Mouse (Mus musculus) bone marrow macrophage, adult 2 months (primary cell): ENCODE measurements around the gene Glp1r. TPM values are rescaled to one million over a fixed set of nuclear protein-coding genes. Genes with fewer than 3 reads are reported as not detected.

ENCODE experiments used
- H3K27ac ChIP-seq: 2 replicates; pipeline ENCODE4 v1.5.1; 2012; ENCODE audit warnings: low read depth, low read length; ENCODE audit not compliant: insufficient read depth
- H3K4me1 ChIP-seq: 2 replicates; pipeline ENCODE4 v1.6.1; 2012; ENCODE audit warnings: low read length; ENCODE audit not compliant: control insufficient read depth, insufficient read depth
- H3K4me3 ChIP-seq: 2 replicates; pipeline ENCODE4 v1.5.1; 2012; ENCODE audit warnings: mild to moderate bottlenecking, low read length, moderate library complexity; ENCODE audit not compliant: insufficient read depth
- CTCF ChIP-seq: IDR thresholded peaks from 2 replicates; pipeline ENCODE4 v1.5.1; 2012; ENCODE audit warnings: low read depth, mild to moderate bottlenecking, low read length, moderate library complexity
- POLR2A ChIP-seq: IDR thresholded peaks from 2 replicates; pipeline ENCODE4 v1.6.1; 2012; ENCODE audit warnings: mild to moderate bottlenecking, low read depth, low read length, borderline replicate concordance
- polyA plus RNA-seq: library from polyadenylated mRNA; stranded (reverse); fragments of >200 nt; gene quantifications from 2 replicates; pipeline ENCODE4 v1.2.4, GENCODE M21; 2012; ENCODE audit not compliant: missing spikeins, insufficient read depth, insufficient read length

Gene Glp1r
- polyA plus RNA-seq, 1 experiment, result not detected

GRCm38 (mm10) chr17:30877456-30877855 lies 24.2 kb upstream of the Glp1r start:
- Histone ChIP-seq H3K27ac (no peak overlapping the region), H3K4me1 (no peaks in the 10 kb centered on the region), H3K4me3 (no peak overlapping the region)
- no peak for TF ChIP-seq POLR2A
- no peak for TF ChIP-seq CTCF

DNA sequence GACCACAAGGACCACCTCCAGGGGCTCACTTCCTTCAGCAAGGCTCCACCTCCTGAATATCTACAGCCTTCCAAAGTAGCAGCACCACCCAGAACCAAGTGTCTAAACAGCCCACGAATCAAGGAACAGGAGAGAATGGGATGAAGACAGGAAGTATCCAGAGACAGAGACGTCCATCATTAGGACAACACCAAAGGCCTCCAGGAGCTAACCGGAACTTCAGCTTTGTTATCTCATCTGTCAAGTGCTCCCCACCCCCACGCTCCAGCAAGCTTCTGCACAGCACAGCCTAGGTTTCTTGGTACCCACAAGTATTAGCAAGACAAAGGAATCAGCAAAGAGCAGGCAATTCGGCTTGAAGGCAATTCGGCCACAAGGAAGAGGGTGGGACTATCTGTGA lies 23.0 kb upstream of the Glp1r start:
- no peak overlapping the region for H3K27ac ChIP-seq
- H3K4me3 ChIP-seq, result no peak overlapping the region
- TF ChIP-seq POLR2A, result no peak
- TF ChIP-seq CTCF, result no peak
- no peaks in the 10 kb centered on the region for H3K4me1 ChIP-seq

GRCm38 (mm10) chr17:30880391-30880790 lies 21.2 kb upstream of the Glp1r start:
- H3K27ac ChIP-seq, result no peak overlapping the region
- no peaks in the 10 kb centered on the region for H3K4me1 ChIP-seq
- H3K4me3 ChIP-seq, result no peak overlapping the region
- no peak for TF ChIP-seq POLR2A
- no peak for TF ChIP-seq CTCF

DNA sequence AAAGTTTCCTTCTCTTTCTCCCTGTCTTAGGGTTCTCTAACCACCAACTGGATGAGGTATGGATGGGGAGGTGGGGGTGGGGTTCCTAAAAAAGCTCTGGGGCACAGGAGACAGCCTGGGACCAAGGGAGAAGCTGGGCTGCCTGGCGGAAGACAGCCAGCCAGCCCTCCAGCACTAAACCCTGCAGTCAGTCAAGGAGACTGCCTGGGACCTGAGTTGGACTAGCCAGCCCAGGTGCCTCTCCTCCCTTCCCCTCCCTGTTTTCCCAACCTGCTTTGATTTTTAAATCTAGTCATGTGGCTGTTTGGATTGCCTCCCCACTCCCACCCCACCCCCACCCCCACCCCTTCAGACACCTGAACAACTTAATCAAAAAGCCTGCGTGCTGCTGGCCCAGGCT lies 20.6 kb upstream of the Glp1r start:
- no peak overlapping the region for H3K27ac ChIP-seq
- TF ChIP-seq CTCF (no peak), POLR2A (no peak)
- H3K4me3 ChIP-seq, result no peak overlapping the region
- no peaks in the 10 kb centered on the region for H3K4me1 ChIP-seq

DNA sequence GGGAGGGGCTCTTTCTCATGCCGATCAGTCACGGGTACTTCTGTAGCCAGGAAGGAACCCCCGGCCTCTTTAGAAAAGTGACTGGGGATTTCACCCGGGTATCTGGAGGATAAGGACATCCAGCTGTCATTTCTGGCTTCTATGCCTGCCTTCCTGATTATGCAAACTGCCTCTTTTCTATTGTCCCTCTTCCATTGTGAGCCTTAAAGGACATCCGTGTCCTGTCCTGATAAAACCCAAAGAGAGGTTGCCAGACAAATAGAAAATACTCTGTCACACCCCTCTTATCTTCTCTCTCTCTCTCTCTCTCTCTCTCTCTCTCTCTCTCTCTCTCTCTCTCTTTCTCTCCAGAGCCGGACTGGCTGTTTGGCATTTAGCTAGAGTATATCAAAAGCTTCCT lies 19.4 kb upstream of the Glp1r start:
- Histone ChIP-seq H3K4me1 (no peaks in the 10 kb centered on the region), H3K4me3 (no peak overlapping the region), H3K27ac (no peak overlapping the region)
- TF ChIP-seq CTCF, result no peak
- TF ChIP-seq POLR2A, result no peak

DNA sequence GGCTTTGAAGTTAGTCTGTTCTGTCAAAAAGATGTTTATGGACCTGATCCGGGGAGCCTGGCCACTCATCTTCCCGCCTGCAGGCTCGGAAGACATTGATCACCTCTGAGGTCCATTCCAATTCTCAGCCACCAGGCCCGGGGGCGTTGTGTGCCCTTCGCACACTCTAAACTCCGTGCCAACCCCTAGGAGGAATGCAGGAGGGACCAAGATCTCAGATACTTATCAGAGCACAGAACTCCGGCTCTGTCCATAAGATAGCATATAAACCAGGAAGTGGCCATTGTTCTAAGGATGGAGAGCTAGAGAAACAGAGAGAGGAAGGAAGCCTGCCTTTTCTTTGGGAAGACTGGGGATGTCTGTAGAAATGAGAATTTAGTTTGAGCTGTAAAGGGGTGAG lies 18.1 kb upstream of the Glp1r start:
- no peak for TF ChIP-seq POLR2A
- no peak for TF ChIP-seq CTCF
- Histone ChIP-seq H3K4me3 (no peak overlapping the region), H3K4me1 (no peaks in the 10 kb centered on the region), H3K27ac (no peak overlapping the region)

GRCm38 (mm10) chr17:30892086-30892485 lies 9.5 kb upstream of the Glp1r start:
- TF ChIP-seq CTCF (no peak), POLR2A (no peak)
- no peak overlapping the region for H3K4me3 ChIP-seq

GRCm38 (mm10) chr17:30892730-30893129 lies 8.9 kb upstream of the Glp1r start:
- no peaks in the 10 kb centered on the region for H3K4me1 ChIP-seq
- no peak overlapping the region for H3K27ac ChIP-seq
- TF ChIP-seq POLR2A, result no peak
- TF ChIP-seq CTCF, result no peak
- no peak overlapping the region for H3K4me3 ChIP-seq

More at GRCm38 (mm10) chr17:30892086-30892485, 9.5 kb upstream of the Glp1r start:
- no peaks in the 10 kb centered on the region for H3K4me1 ChIP-seq
- no peak overlapping the region for H3K27ac ChIP-seq

DNA sequence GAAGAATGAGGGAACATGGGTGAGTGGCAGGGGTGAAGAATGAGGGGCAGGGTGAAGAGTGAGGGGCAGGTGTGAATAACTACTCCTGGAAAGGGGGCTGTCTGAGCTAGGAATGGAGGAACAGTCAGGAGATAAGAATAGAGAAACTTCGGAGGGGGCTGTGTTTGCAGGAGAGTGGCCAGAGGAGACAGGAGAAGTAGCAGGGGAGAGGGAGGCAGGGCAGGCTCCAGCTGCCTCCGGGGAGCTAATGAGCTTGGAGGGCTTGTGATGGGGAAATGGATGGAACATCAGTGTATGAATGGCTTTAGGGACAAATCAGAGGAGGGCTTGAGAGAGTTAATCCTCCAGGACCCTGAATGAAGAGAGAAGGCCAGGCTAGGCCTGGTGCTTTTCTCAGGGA lies 4.5 kb upstream of the Glp1r start:
- no peak for TF ChIP-seq CTCF
- no peak for TF ChIP-seq POLR2A

GRCm38 (mm10) chr17:30904096-30904495 lies 2.5 kb downstream of the Glp1r start:
- no peaks in the 10 kb centered on the region for H3K4me1 ChIP-seq
- H3K4me3 ChIP-seq, result no peak overlapping the region
- H3K27ac ChIP-seq, result no peak overlapping the region
- TF ChIP-seq POLR2A (no peak), CTCF (no peak)

More for the DNA sequence above, 4.5 kb upstream of the Glp1r start:
- Histone ChIP-seq H3K4me1 (no peaks in the 10 kb centered on the region), H3K4me3 (no peak overlapping the region), H3K27ac (no peak overlapping the region)

DNA sequence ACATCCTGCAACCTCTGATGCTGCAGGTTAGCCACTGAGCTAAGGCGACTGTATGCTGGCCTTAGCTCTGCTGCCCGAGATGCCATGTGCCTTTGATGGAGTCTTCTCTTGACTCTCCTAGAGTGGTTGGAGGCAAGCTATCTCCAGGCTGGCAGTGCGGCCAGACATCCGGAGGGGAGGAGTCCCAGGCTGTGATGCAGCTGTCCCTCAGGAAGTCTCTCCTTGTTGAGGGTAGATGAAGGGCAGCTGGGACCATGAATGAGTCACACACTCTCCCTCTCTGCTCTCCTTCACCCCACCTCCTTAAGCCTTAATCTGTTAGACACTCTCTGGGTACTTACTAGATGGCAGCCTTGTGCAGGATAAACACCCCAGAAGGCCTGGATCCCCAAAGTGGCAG lies 6.0 kb downstream of the Glp1r start:
- H3K4me3 ChIP-seq, result no peak overlapping the region
- no peaks in the 10 kb centered on the region for H3K4me1 ChIP-seq
- H3K27ac ChIP-seq, result no peak overlapping the region
- TF ChIP-seq POLR2A (no peak), CTCF (no peak)
